Mouse (Mus musculus) cerebellum, adult 2 months (tissue): Measurements from ENCODE around the gene Spert.

Source experiments
- CTCF ChIP-seq: fragments of 200-500 bp; IDR thresholded peaks from 2 replicates; pipeline ENCODE4 v1.5.1; 2011; ENCODE audit warnings: low read depth, mild to moderate bottlenecking, control low read depth, low read length, moderate library complexity, borderline replicate concordance; ENCODE audit not compliant: insufficient read depth
- POLR2A ChIP-seq: fragments of 200-500 bp; IDR thresholded peaks from 2 replicates; pipeline ENCODE4 v1.6.1; 2011; ENCODE audit warnings: low read length, control low read depth, borderline replicate concordance; ENCODE audit not compliant: insufficient read depth

DNA sequence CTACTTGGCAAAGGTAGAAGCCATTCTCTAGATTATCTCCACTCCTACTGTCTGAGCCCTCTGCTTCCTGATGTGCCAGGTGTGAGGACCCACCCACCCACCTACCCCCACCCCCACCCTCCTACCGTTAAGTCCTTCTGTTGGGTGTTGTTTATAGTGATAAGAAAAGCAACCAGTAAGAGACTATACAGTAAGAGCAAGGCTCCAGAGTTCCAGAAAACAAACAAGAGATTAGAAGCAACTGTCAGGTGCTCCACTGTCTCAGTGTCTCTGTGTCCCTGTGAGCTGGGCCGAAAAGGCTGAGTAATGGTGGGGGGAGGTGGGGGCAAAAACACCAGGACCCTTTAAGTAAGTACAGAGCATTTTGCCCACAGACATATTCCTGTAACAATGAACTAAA lies 53.7 kb downstream of the Spert start:
- TF ChIP-seq CTCF, result no peak
- no peak for TF ChIP-seq POLR2A
